Comparison of ENCODE assay signal across 15 mouse cellular contexts in genomic region chr4:72140706-72141105, GRCm38 (mm10).
"Had no signal": no experiment of that assay in that cellular context is flagged by ENCODE, and none has a peak within 500 bp of the region (broad histone marks: within the 10 kb centered on the region; RNA-seq: fewer than 3 reads in every experiment).

No protein-coding gene starts in this region.

- ATAC-seq: liver, postnatal 0 days; lung, postnatal 0 days had no signal

- DNase-seq: liver, postnatal 0 days; lung, adult 2 months; lung, postnatal 4 days; midbrain, embryonic 14.5 days; right cerebral cortex, postnatal 25 days; right cerebral cortex, postnatal 4 days; spleen, adult 18-20 months; thymus, adult 18-20 months; thymus, postnatal 14 days; thymus, postnatal 36 days had no signal

- H3K27me3 ChIP-seq: lung, embryonic 15.5 days; midbrain, embryonic 12.5 days; neural tube, embryonic 12.5 days had no signal

- H3K9me3 ChIP-seq: lung, embryonic 15.5 days; midbrain, embryonic 10.5 days; midbrain, embryonic 12.5 days; neural tube, embryonic 12.5 days had no signal

- H3K4me3 ChIP-seq: lung, embryonic 15.5 days; midbrain, embryonic 10.5 days; midbrain, embryonic 12.5 days; neural tube, embryonic 12.5 days had no signal

- H3K27ac ChIP-seq: lung, embryonic 15.5 days; midbrain, embryonic 10.5 days; midbrain, embryonic 12.5 days; neural tube, embryonic 12.5 days had no signal

- H3K4me1 ChIP-seq: lung, embryonic 15.5 days; neural tube, embryonic 12.5 days had no signal

- H3K4me2 ChIP-seq: lung, embryonic 15.5 days; midbrain, embryonic 12.5 days; neural tube, embryonic 12.5 days had no signal

- H3K9ac ChIP-seq: liver, postnatal 0 days; lung, embryonic 15.5 days; midbrain, embryonic 12.5 days; neural tube, embryonic 12.5 days had no signal
